Mouse (Mus musculus): ENCODE data around the gene Pax4.

The Pax4 gene

GRCm38 (mm10) chr6:28447937-28448336, 1.2 kb downstream of the Pax4 start:
- DNase-seq (ENCODE audit: low spot score): no peak

GRCm38 (mm10) chr6:28431538-28431855, 17.7 kb downstream of the Pax4 start:
- no peak for DNase-seq (ENCODE audit: low spot score)

GRCm38 (mm10) chr6:28430795-28431537, 18.2 kb downstream of the Pax4 start:
- peak; percentile 71 for DNase-seq (ENCODE audit: low spot score)

GRCm38 (mm10) chr6:28429870-28430269, 19.3 kb downstream of the Pax4 start:
- DNase-seq (ENCODE audit: low spot score): no peak

- DNase-seq (ENCODE audit: low spot score): no peak
Observed at GRCm38 (mm10) chr6:28428290-28428689, 20.9 kb downstream of the Pax4 start, which contains the start of gene Gcc1. TSS of gene Gcc1 (minus strand) at chr6:28428390.

GRCm38 (mm10) chr6:28427096-28427839, 21.9 kb downstream of the Pax4 start, which contains the start of gene Fscn3:
TSS of gene Fscn3 (plus strand) at chr6:28427789.
- no peak for DNase-seq (ENCODE audit: low spot score)

GRCm38 (mm10) chr6:28425019-28425418, 24.1 kb downstream of the Pax4 start:
- DNase-seq (ENCODE audit: low spot score): no peak

- DNase-seq (ENCODE audit: low spot score): peak; percentile 75
Observed at GRCm38 (mm10) chr6:28423767-28424695, 25.1 kb downstream of the Pax4 start.

- peak; percentile 89 for DNase-seq (ENCODE audit: low spot score)
Observed at GRCm38 (mm10) chr6:28423313-28423712, 25.8 kb downstream of the Pax4 start, which contains the start of gene Arf5. TSS of gene Arf5 (plus strand) at chr6:28423560.

GRCm38 (mm10) chr6:28422651-28423290, 26.4 kb downstream of the Pax4 start:
- peak; percentile 26 for DNase-seq (ENCODE audit: low spot score)

GRCm38 (mm10) chr6:28421469-28422000, 27.6 kb downstream of the Pax4 start:
- peak; percentile 98 for DNase-seq (ENCODE audit: low spot score)

GRCm38 (mm10) chr6:28420865-28421264, 28.3 kb downstream of the Pax4 start:
- no peak for DNase-seq (ENCODE audit: low spot score)

GRCm38 (mm10) chr6:28420361-28420760, 28.8 kb downstream of the Pax4 start:
- DNase-seq (ENCODE audit: low spot score): no peak

GRCm38 (mm10) chr6:28419673-28420072, 29.5 kb downstream of the Pax4 start:
- DNase-seq (ENCODE audit: low spot score): no peak

GRCm38 (mm10) chr6:28418449-28418848, 30.7 kb downstream of the Pax4 start:
- no peak for DNase-seq (ENCODE audit: low spot score)

GRCm38 (mm10) chr6:28416981-28417380, 32.2 kb downstream of the Pax4 start:
- no peak for DNase-seq (ENCODE audit: low spot score)

GRCm38 (mm10) chr6:28411236-28411635, 37.9 kb downstream of the Pax4 start:
- no peak for DNase-seq (ENCODE audit: low spot score)

- DNase-seq (ENCODE audit: low spot score): no peak
Observed at GRCm38 (mm10) chr6:28410053-28410452, 39.1 kb downstream of the Pax4 start.

GRCm38 (mm10) chr6:28399791-28400190, 49.4 kb downstream of the Pax4 start:
- DNase-seq (ENCODE audit: low spot score): no peak

GRCm38 (mm10) chr6:28398726-28399125, 50.4 kb downstream of the Pax4 start:
- DNase-seq (ENCODE audit: low spot score): no peak

GRCm38 (mm10) chr6:28397681-28398203, 51.4 kb downstream of the Pax4 start, which contains the start of gene Zfp800:
TSS of gene Zfp800 (minus strand) at chr6:28398005.
- DNase-seq (ENCODE audit: low spot score): peak; percentile 18
